Mouse (Mus musculus) liver, adult 2 months (tissue): ENCODE results near the gene Slc22a20. TPM values are rescaled to one million over a fixed set of nuclear protein-coding genes. Genes with fewer than 3 reads are reported as not detected.
A peak's percentile ranks its signal among the peaks of the same experiment; 100 is the strongest.

Experiments used
- DNase-seq: peaks from one replicate; pipeline ENCODE4 v3.0.0-alpha.2; 2011; ENCODE audit warnings: low read depth, low spot score; ENCODE audit errors: extremely low read depth
- H3K27ac ChIP-seq: fragments of 200-500 bp; replicated peaks from 2 replicates; pipeline ENCODE4 v1.5.1; 2012; ENCODE audit warnings: low read depth, mild to moderate bottlenecking, control low read depth, inconsistent platforms, low read length; ENCODE audit not compliant: insufficient read depth
- H3K27me3 ChIP-seq: fragments of 200-500 bp; 2 replicates; pipeline ENCODE4 v1.6.1; 2012; ENCODE audit warnings: mild to moderate bottlenecking, moderate library complexity, low read length, inconsistent platforms; ENCODE audit not compliant: control insufficient read depth, insufficient read depth
- H3K36me3 ChIP-seq: fragments of 200-500 bp; 2 replicates; pipeline ENCODE4 v1.6.1; 2012; ENCODE audit warnings: low read length, inconsistent platforms; ENCODE audit not compliant: control insufficient read depth, insufficient read depth
- H3K4me1 ChIP-seq: fragments of 200-500 bp; 2 replicates; pipeline ENCODE4 v1.6.1; 2011; ENCODE audit warnings: low read length; ENCODE audit not compliant: control insufficient read depth, insufficient read depth
- H3K4me3 ChIP-seq: fragments of 200-500 bp; 2 replicates; pipeline ENCODE4 v1.5.1; 2011; ENCODE audit warnings: low read depth, mild to moderate bottlenecking, control low read depth, low read length, moderate library complexity; ENCODE audit not compliant: insufficient read depth
- H3K79me2 ChIP-seq: fragments of 200-500 bp; 2 replicates; pipeline ENCODE4 v1.6.1; 2012; ENCODE audit warnings: inconsistent platforms, mild to moderate bottlenecking, low read length, moderate library complexity; ENCODE audit not compliant: control insufficient read depth, insufficient read depth
- H3K9ac ChIP-seq: fragments of 200-500 bp; 2 replicates; pipeline ENCODE4 v1.6.1; 2012; ENCODE audit warnings: low read depth, mild to moderate bottlenecking, control low read depth, inconsistent platforms, low read length
- CTCF ChIP-seq: fragments of 200-500 bp; IDR thresholded peaks from 2 replicates; pipeline ENCODE4 v1.5.1; 2011; ENCODE audit warnings: low read depth, low read length, control low read depth
- POLR2A ChIP-seq: fragments of 200-500 bp; IDR thresholded peaks from 2 replicates; pipeline ENCODE4 v1.6.1; 2011; ENCODE audit warnings: low read length, control low read depth; ENCODE audit not compliant: insufficient read depth; ENCODE audit errors: extremely low read depth
- WGBS: fragments of 180-500 bp; shearing (Covaris S2); methylation state at CpG from one replicate; pipeline ENCODE4 v1.1.7; 2018; 5-methylcytosine and 5-hydroxymethylcytosine counted together
- polyA plus RNA-seq: library from polyadenylated mRNA; depleted of rRNA; stranded (reverse); fragments of >200 nt; gene quantifications from 2 replicates; pipeline ENCODE4 v1.2.3, GENCODE M21; 2012
- total RNA-seq: library from RNA; depleted of rRNA; stranded (reverse); fragments of >200 nt; gene quantifications from 2 replicates; pipeline ENCODE4 v1.2.3, GENCODE M21; 2014

Slc22a20 gene
- total and polyA plus RNA-seq, 2 experiments = not detected

GRCm38 (mm10) chr19:6013691-6014090, 27.7 kb upstream of the Slc22a20 start:
- TF ChIP-seq CTCF = no peak
- no peak for TF ChIP-seq POLR2A
- no peak for DNase-seq
- 93% methylated on average over 10 of the region's 10 CpGs for WGBS
- Histone ChIP-seq H3K4me1 (peaks cover 10% of the 10 kb centered on the region), H3K36me3 (no peaks in the 10 kb centered on the region; the same call in 1 of the 2 replicates), H3K9ac (no peak overlapping the region), H3K79me2 (no peaks in the 10 kb centered on the region), H3K4me3 (no peak overlapping the region), H3K27me3 (no peaks in the 10 kb centered on the region), H3K27ac (no peak overlapping the region)

- H3K4me3 ChIP-seq = no peak overlapping the region
- H3K9ac ChIP-seq = no peak overlapping the region
- no peak for DNase-seq
- no peaks in the 10 kb centered on the region for H3K4me1 ChIP-seq
- no peaks in the 10 kb centered on the region for H3K27me3 ChIP-seq
- H3K27ac ChIP-seq = no peak overlapping the region
- no peaks in the 10 kb centered on the region; the same call in 1 of the 2 replicates for H3K36me3 ChIP-seq
- no peaks in the 10 kb centered on the region for H3K79me2 ChIP-seq
- TF ChIP-seq POLR2A (no peak), CTCF (no peak)
- 95% methylated on average over 8 of the region's 8 CpGs for WGBS
Observed at GRCm38 (mm10) chr19:6009137-6009536, 23.2 kb upstream of the Slc22a20 start.

GRCm38 (mm10) chr19:6007013-6007412, 21.1 kb upstream of the Slc22a20 start:
- Histone ChIP-seq H3K4me3 (no peak overlapping the region), H3K27ac (no peak overlapping the region), H3K4me1 (no peaks in the 10 kb centered on the region), H3K9ac (no peak overlapping the region), H3K36me3 (no peaks in the 10 kb centered on the region; the same call in 1 of the 2 replicates), H3K79me2 (no peaks in the 10 kb centered on the region), H3K27me3 (no peaks in the 10 kb centered on the region)
- 94% methylated on average over 13 of the region's 13 CpGs for WGBS
- DNase-seq = no peak
- no peak for TF ChIP-seq CTCF
- TF ChIP-seq POLR2A = no peak

GRCm38 (mm10) chr19:6005541-6005940, 19.6 kb upstream of the Slc22a20 start:
- Histone ChIP-seq H3K9ac (no peak overlapping the region), H3K36me3 (no peaks in the 10 kb centered on the region; the same call in 1 of the 2 replicates), H3K79me2 (no peaks in the 10 kb centered on the region), H3K27ac (no peak overlapping the region), H3K4me3 (no peak overlapping the region), H3K4me1 (no peaks in the 10 kb centered on the region), H3K27me3 (no peaks in the 10 kb centered on the region)
- no peak for TF ChIP-seq CTCF
- no peak for TF ChIP-seq POLR2A
- 83% methylated on average over 11 of the region's 11 CpGs for WGBS
- no peak for DNase-seq

- 89% methylated on average over 5 of the region's 5 CpGs for WGBS
- Histone ChIP-seq H3K4me3 (no peak overlapping the region), H3K4me1 (no peaks in the 10 kb centered on the region), H3K9ac (no peak overlapping the region), H3K79me2 (no peaks in the 10 kb centered on the region), H3K27me3 (no peaks in the 10 kb centered on the region), H3K27ac (no peak overlapping the region), H3K36me3 (no peaks in the 10 kb centered on the region)
- no peak for TF ChIP-seq POLR2A
- TF ChIP-seq CTCF = no peak
- DNase-seq = no peak
Observed at GRCm38 (mm10) chr19:5999969-6000368, 14.0 kb upstream of the Slc22a20 start.

GRCm38 (mm10) chr19:5998180-5998579, 12.2 kb upstream of the Slc22a20 start:
- Histone ChIP-seq H3K79me2 (no peaks in the 10 kb centered on the region), H3K4me3 (no peak overlapping the region), H3K27ac (no peak overlapping the region), H3K27me3 (no peaks in the 10 kb centered on the region), H3K36me3 (peaks cover 3% of the 10 kb centered on the region; the same call in 1 of the 2 replicates), H3K9ac (no peak overlapping the region), H3K4me1 (no peaks in the 10 kb centered on the region)
- no peak for TF ChIP-seq POLR2A
- TF ChIP-seq CTCF = peak; percentile 58
- DNase-seq = no peak
- 87% methylated on average over 3 of the region's 3 CpGs for WGBS
